Mouse (Mus musculus) heart, embryonic 13.5 days (tissue): ENCODE results near the gene Fbrs. TPM values are rescaled to one million over a fixed set of nuclear protein-coding genes. Genes with fewer than 3 reads are reported as not detected.
"Not testable (repeated sequence)": the region's sequence is repeated elsewhere in the genome, so short reads cannot be mapped to it uniquely, and the experiment has no call there.

ENCODE experiments used
- ATAC-seq: fragments of 200-750 bp; cut with Nextera tagmentation; 2 replicates; pipeline ENCODE4 v1.8.0; 2017; ENCODE audit warnings: moderate TSS enrichment; ENCODE audit not compliant: insufficient number of reproducible peaks, low FRiP score, low TSS enrichment; ENCODE audit errors: extremely low read depth
- H3K27ac ChIP-seq: fragments of 300-500 bp; sonication (generic); replicated peaks from 2 replicates; pipeline ENCODE4 v1.5.1; 2015; ENCODE audit warnings: moderate library complexity, mild to moderate bottlenecking, inconsistent platforms
- H3K27me3 ChIP-seq: fragments of 300-500 bp; sonication (generic); replicated peaks from 2 replicates; pipeline ENCODE4 v1.6.1; 2015; ENCODE audit warnings: mild to moderate bottlenecking, inconsistent platforms
- H3K36me3 ChIP-seq: fragments of 300-500 bp; sonication (generic); 2 replicates; pipeline ENCODE4 v1.6.1; 2015; ENCODE audit warnings: mild to moderate bottlenecking, inconsistent platforms
- H3K4me1 ChIP-seq: fragments of 300-500 bp; sonication (generic); 2 replicates; pipeline ENCODE4 v1.6.1; 2015; ENCODE audit warnings: inconsistent platforms
- H3K4me2 ChIP-seq: fragments of 300-500 bp; sonication (generic); 2 replicates; pipeline ENCODE4 v1.6.1; 2015; ENCODE audit warnings: inconsistent platforms, mild to moderate bottlenecking, moderate library complexity
- H3K4me3 ChIP-seq: fragments of 300-500 bp; sonication (generic); 2 replicates; pipeline ENCODE4 v1.5.1; 2015; ENCODE audit warnings: moderate library complexity, mild to moderate bottlenecking, inconsistent platforms
- H3K9ac ChIP-seq: fragments of 300-500 bp; sonication (generic); 2 replicates; pipeline ENCODE4 v1.6.1; 2015; ENCODE audit warnings: inconsistent platforms, mild to moderate bottlenecking, moderate library complexity
- H3K9me3 ChIP-seq: fragments of 300-500 bp; sonication (generic); 2 replicates; pipeline ENCODE4 v1.6.1; 2016; ENCODE audit warnings: inconsistent platforms
- WGBS: fragments of 180-500 bp; shearing (Covaris S2); methylation state at CpG from one replicate; pipeline ENCODE4 v1.1.7; 2015; ENCODE audit warnings: mixed read lengths; 5-methylcytosine and 5-hydroxymethylcytosine counted together
- polyA plus RNA-seq: library from polyadenylated mRNA; unstranded; fragments of >200 nt; fragmentation: Nextera tagmentation; extraction: Ambion mirVana; gene quantifications from 2 replicates; pipeline ENCODE4 v1.2.1, GENCODE M21; 2015

Fbrs gene
- polyA plus RNA-seq, 1 experiment from 2014 or later = 7.7 TPM

GRCm38 (mm10) chr7:127465670-127466069 lies 13.3 kb upstream of the Fbrs start:
- Histone ChIP-seq H3K4me1 (peaks cover 10% of the 10 kb centered on the region), H3K36me3 (peaks cover 75% of the 10 kb centered on the region)
- ATAC-seq, H3K27ac ChIP-seq, H3K4me2 ChIP-seq, H3K9me3 ChIP-seq, H3K4me3 ChIP-seq, H3K27me3 ChIP-seq, H3K9ac ChIP-seq: not testable (repeated sequence)
- 90% methylated on average over 2 of the region's 2 CpGs for WGBS

DNA sequence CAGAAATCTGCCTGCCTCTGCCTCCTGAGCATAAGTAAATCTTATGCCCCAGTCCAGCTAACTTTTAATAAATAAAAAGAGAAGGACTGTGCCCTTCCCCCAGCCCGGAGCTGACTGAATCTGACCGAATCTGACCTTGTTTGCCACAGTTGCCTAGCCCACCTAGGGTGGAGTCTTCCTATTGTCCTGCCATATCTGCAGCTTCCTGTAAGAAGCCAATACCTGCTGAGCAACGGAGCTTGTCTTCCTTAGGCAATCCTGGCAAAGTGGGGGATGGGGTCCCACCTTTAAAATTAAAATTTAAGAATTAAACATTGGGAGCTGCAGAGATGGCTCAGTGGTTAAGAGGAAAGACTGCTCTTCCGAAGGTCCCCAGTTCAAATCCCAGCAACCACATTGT lies 12.4 kb upstream of the Fbrs start:
- 92% methylated on average over 4 of the region's 4 CpGs for WGBS
- H3K27me3 ChIP-seq = no peaks in the 10 kb centered on the region
- peaks cover 65% of the 10 kb centered on the region for H3K36me3 ChIP-seq
- no peak overlapping the region for H3K4me2 ChIP-seq
- H3K9me3 ChIP-seq = no peaks in the 10 kb centered on the region
- no peak overlapping the region for H3K27ac ChIP-seq
- H3K9ac ChIP-seq = no peak overlapping the region
- peaks cover 10% of the 10 kb centered on the region for H3K4me1 ChIP-seq
- H3K4me3 ChIP-seq = no peak overlapping the region
- ATAC-seq = no peak

- WGBS = 8% methylated on average over 10 of the region's 10 CpGs
- H3K27ac ChIP-seq = peak overlapping the region; percentile 99
- H3K36me3 ChIP-seq = peaks cover 64% of the 10 kb centered on the region
- no peaks in the 10 kb centered on the region for H3K9me3 ChIP-seq
- peak overlapping the region; percentile 97 for H3K4me2 ChIP-seq
- H3K4me1 ChIP-seq = peaks cover 20% of the 10 kb centered on the region
- ATAC-seq = no peak
- H3K27me3 ChIP-seq = no peaks in the 10 kb centered on the region
- H3K4me3 ChIP-seq = peak overlapping the region; percentile 72
- H3K9ac ChIP-seq = peak overlapping the region; percentile 88
Observed at GRCm38 (mm10) chr7:127470011-127470715, 8.8 kb upstream of the Fbrs start.

GRCm38 (mm10) chr7:127470743-127471645 lies 8.0 kb upstream of the Fbrs start:
- peak; percentile 79 for ATAC-seq
- peak overlapping the region; percentile 72 for H3K4me3 ChIP-seq
- H3K27ac ChIP-seq = peak overlapping the region; percentile 99
- no peaks in the 10 kb centered on the region for H3K27me3 ChIP-seq
- H3K4me1 ChIP-seq = peaks cover 20% of the 10 kb centered on the region
- no peaks in the 10 kb centered on the region for H3K9me3 ChIP-seq
- H3K36me3 ChIP-seq = peaks cover 64% of the 10 kb centered on the region
- peak overlapping the region; percentile 97 for H3K4me2 ChIP-seq
- under 1% methylated on average over 46 of the region's 46 CpGs for WGBS
- peak overlapping the region; percentile 88 for H3K9ac ChIP-seq

- ATAC-seq = peak; percentile 45
Observed at GRCm38 (mm10) chr7:127471646-127472010, 7.4 kb upstream of the Fbrs start.

GRCm38 (mm10) chr7:127472060-127472459 lies 6.9 kb upstream of the Fbrs start:
- 2% methylated on average over 7 of the region's 7 CpGs for WGBS
- peak overlapping the region; percentile 88 for H3K9ac ChIP-seq
- H3K27me3 ChIP-seq = no peaks in the 10 kb centered on the region
- H3K27ac ChIP-seq = peak overlapping the region; percentile 99
- ATAC-seq = no peak
- H3K9me3 ChIP-seq = no peaks in the 10 kb centered on the region
- H3K36me3 ChIP-seq = peaks cover 64% of the 10 kb centered on the region
- H3K4me3 ChIP-seq = peak overlapping the region; percentile 72
- peak overlapping the region; percentile 97 for H3K4me2 ChIP-seq
- H3K4me1 ChIP-seq = peaks cover 31% of the 10 kb centered on the region

More at GRCm38 (mm10) chr7:127471646-127472010, 7.4 kb upstream of the Fbrs start:
- Histone ChIP-seq H3K4me2 (peak overlapping the region; percentile 97), H3K27ac (peak overlapping the region; percentile 99), H3K27me3 (no peaks in the 10 kb centered on the region), H3K9ac (peak overlapping the region; percentile 88), H3K9me3 (no peaks in the 10 kb centered on the region), H3K4me3 (peak overlapping the region; percentile 72), H3K4me1 (peaks cover 26% of the 10 kb centered on the region), H3K36me3 (peaks cover 64% of the 10 kb centered on the region)
- under 1% methylated on average over 24 of the region's 25 CpGs for WGBS

DNA sequence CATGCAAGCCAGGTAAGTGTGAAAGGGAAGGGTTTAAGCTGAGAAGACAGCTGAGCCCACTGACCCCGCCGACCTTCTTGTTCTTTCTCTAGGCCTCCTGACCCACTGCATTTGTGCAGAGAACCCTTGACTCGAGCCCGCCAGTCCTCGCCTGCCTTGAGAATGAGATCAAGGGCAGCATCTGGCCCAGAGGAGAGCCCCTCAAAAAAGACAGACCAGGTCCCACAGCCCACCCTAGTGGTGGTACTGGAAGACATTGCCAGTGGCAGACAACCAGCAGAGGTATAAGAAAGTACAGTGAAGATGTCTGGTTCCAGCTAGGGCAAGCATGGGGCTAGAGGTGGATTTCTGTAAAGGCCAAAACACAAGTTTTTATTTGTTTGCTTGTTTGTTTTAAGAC lies 5.3 kb upstream of the Fbrs start:
- Histone ChIP-seq H3K4me3 (no peak overlapping the region), H3K27ac (no peak overlapping the region), H3K4me1 (peaks cover 34% of the 10 kb centered on the region), H3K36me3 (peaks cover 48% of the 10 kb centered on the region), H3K9me3 (no peaks in the 10 kb centered on the region), H3K27me3 (no peaks in the 10 kb centered on the region), H3K4me2 (no peak overlapping the region), H3K9ac (no peak overlapping the region)
- 83% methylated on average over 5 of the region's 5 CpGs for WGBS
- no peak for ATAC-seq

GRCm38 (mm10) chr7:127474378-127475070 lies 4.5 kb upstream of the Fbrs start:
- WGBS = 83% methylated on average over 6 of the region's 6 CpGs
- Histone ChIP-seq H3K4me3 (no peak overlapping the region), H3K9ac (no peak overlapping the region), H3K27me3 (no peaks in the 10 kb centered on the region), H3K27ac (no peak overlapping the region), H3K4me2 (no peak overlapping the region), H3K36me3 (peaks cover 41% of the 10 kb centered on the region), H3K4me1 (peaks cover 31% of the 10 kb centered on the region), H3K9me3 (no peaks in the 10 kb centered on the region)
- no peak for ATAC-seq

- Histone ChIP-seq H3K36me3 (peaks cover 42% of the 10 kb centered on the region), H3K4me1 (peaks cover 31% of the 10 kb centered on the region), H3K4me3 (no peak overlapping the region), H3K9ac (no peak overlapping the region), H3K9me3 (no peaks in the 10 kb centered on the region), H3K4me2 (no peak overlapping the region), H3K27me3 (no peaks in the 10 kb centered on the region), H3K27ac (no peak overlapping the region)
- no peak for ATAC-seq
- 89% methylated on average over 11 of the region's 11 CpGs for WGBS
Observed at GRCm38 (mm10) chr7:127475186-127475740, 3.7 kb upstream of the Fbrs start.

DNA sequence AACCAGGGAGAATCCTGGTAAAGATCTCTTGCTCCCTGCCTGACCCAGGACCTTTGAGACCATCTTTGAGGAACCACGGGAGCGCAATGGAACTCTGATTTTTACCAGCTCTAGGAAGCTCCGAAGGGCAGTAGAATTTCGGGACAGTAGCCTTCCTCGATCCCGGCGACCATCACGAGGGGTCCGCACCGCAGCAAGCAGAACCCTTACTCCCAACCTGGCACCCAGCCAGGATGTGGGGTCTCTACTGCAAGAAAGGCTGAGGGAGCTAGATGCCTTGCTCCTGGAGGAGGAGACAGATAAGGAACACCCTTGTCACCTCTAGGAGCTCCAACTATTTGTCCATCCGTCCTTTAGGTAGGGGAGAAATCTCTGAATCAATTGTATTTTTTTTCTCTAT lies 2.7 kb upstream of the Fbrs start:
- H3K9me3 ChIP-seq = no peaks in the 10 kb centered on the region
- H3K9ac ChIP-seq = 0 out of 2 replicates have a peak overlapping the region, but pooled peaks have one; percentile 50
- WGBS = 95% methylated on average over 11 of the region's 11 CpGs
- H3K4me2 ChIP-seq = peak overlapping the region; percentile 94; the same call in 1 of the 2 replicates
- no peaks in the 10 kb centered on the region for H3K27me3 ChIP-seq
- peaks cover 53% of the 10 kb centered on the region for H3K36me3 ChIP-seq
- peaks cover 42% of the 10 kb centered on the region for H3K4me1 ChIP-seq
- ATAC-seq = no peak
- H3K4me3 ChIP-seq = no peak overlapping the region
- no peak overlapping the region for H3K27ac ChIP-seq

- peak overlapping the region; percentile 97 for H3K9ac ChIP-seq
- H3K36me3 ChIP-seq = peaks cover 58% of the 10 kb centered on the region
- peak overlapping the region; percentile 94 for H3K4me2 ChIP-seq
- no peaks in the 10 kb centered on the region for H3K27me3 ChIP-seq
- 73% methylated on average over 4 of the region's 4 CpGs for WGBS
- ATAC-seq = no peak
- H3K4me3 ChIP-seq = peak overlapping the region; percentile 81
- H3K27ac ChIP-seq = peak overlapping the region; percentile 98
- H3K9me3 ChIP-seq = no peaks in the 10 kb centered on the region
- peaks cover 46% of the 10 kb centered on the region for H3K4me1 ChIP-seq
Observed at GRCm38 (mm10) chr7:127476855-127477254, 2.1 kb upstream of the Fbrs start.
